Mouse (Mus musculus): ENCODE data around the gene Dzip1l. TPM values are rescaled to one million over a fixed set of nuclear protein-coding genes. Genes with fewer than 3 reads are reported as not detected.
"Not testable (repeated sequence)": the region's sequence is repeated elsewhere in the genome, so short reads cannot be mapped to it uniquely, and the experiment has no call there.

Gene Dzip1l
- total RNA-seq (2021): 10 to 100 TPM; 21.2 to 27.7 TPM

DNA sequence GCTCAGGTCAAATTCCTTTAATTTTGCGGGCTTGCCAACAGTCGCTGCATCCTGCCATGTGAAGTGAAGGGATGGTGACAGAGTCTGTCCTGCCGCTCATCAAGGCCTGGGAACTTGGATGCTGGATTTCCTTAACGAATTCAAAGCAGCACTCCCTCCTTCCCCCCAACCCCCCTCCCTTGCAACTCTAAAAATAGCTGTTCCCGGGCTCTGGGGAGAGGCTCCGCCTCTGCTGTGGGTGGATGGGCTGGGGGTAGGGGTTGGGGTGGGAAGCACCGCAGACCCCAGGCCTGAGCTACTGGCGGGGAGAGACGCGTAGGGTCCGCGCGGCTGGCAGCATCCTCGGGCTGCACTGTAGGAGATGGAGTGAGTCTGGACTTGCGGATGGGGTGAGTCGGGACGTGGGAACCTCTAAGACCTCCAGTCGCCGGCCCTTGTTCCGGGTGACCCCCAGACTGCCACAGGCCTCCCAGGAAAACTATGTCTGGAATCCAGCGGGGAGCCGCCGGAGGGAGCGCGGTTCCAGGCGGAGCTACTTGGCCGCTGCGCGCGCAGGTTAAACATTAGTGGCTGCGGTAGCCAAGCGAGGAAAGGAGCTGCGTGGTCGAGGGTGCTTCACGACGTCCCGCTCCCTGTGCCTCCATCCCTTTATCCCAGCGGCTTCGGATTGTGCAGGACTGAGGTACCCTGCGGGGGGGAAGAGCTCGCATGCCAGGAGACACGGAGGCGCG lies at the start of gene Dzip1l:
Gene Dzip1l, plus strand, starts transcription at position 216 of the 731 bp plus-strand sequence.
- intact Hi-C loops (cut with DNase I): loop anchor here (2.0 kb wide), 1 partner anchor 43 kb away; no protein-coding TSS in a partner anchor
- peak; percentile 82 to 84 for DNase-seq (ENCODE audit: low spot score in 2 of 2)

DNA sequence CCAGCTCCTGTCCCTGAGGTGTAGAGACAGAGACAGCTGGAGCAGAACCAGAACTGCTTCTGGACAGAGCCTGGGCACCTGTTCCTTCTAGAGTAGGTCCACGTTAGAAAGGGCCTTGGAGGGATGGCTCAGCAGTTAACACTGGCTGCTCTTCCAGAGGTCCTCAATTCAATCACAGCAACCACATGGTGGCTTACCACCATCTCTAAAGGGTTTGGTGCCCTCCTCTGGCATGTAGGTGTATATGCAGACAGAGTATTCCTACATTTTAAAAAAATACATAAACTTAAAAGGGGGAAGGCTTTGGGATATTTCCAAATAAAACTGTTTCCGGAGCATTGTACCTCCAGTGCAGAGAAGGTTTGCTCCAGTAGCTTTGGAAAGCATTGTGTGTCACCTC lies 48.6 kb upstream of the Dzip1l start:
- intact Hi-C loops (cut with DNase I): loop anchor here (5.0 kb wide), 1 partner anchor 113 kb away; no protein-coding TSS in a partner anchor
- peak; percentile 47 to 60 for DNase-seq (ENCODE audit: low spot score in 2 of 2)

DNA sequence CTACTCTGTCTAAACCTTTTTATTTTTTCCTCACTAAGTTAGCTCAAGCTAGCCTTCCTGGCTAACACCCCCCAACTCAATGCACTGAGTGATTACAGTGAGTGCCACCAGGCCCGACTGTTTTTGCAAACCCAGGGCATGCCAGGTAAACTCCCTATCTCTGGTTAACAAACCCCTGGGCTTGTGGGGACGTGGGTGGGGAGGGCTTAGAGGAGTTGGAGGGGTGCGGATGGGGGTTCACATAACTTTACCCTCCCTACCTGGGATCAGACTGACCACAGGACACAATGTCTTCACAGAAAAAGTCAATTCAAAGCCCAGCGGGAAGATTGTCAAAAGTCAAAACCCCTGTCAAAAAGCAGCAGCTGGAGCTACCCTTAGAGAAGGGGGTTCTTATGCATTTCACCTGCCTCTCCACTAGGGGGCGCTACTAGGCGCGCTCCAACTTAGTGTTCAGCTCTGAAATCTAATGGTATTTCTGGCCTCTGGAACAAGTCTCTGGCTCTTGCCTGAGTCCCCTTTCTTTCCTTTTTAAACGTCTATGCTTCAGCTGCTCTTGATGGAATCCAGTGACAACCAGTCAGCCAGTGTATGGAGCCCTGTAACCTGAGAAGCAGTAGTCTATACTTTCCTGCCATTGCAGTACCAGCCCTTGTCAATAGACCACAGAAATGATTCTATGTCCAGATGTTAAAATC lies 41.6 kb upstream of the Dzip1l start:
- intact Hi-C loops (cut with DNase I): loop anchor here (2.0 kb wide), 1 partner anchor 43 kb away; no protein-coding TSS in a partner anchor
- peak; percentile 32 to 34 for DNase-seq (ENCODE audit: low spot score in 2 of 2)

DNA sequence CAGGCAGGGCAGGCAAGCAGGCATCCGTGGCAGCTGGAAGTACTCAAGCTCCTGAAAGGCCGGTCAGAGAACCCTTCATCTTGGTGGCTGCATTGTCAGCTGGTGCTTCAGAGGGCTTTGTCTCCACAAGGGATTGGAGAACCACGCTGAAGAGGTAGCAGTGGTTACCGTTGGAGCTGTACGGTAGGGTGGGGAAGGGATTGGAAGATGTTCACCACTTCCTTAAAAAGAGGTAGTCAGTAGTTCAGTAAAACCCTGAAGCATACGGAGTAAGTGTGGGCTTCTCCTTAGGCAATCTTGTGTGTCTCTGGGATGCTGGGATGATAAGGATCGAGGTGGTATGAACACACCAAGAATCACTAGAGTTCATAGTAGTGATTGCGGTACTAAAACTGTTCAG lies 38.2 kb upstream of the Dzip1l start:
- no peak for DNase-seq (ENCODE audit: low spot score in 2 of 2)
- intact Hi-C loops (cut with DNase I): loop anchor here (2.0 kb wide), 1 partner anchor 72 kb away; no protein-coding TSS in a partner anchor

DNA sequence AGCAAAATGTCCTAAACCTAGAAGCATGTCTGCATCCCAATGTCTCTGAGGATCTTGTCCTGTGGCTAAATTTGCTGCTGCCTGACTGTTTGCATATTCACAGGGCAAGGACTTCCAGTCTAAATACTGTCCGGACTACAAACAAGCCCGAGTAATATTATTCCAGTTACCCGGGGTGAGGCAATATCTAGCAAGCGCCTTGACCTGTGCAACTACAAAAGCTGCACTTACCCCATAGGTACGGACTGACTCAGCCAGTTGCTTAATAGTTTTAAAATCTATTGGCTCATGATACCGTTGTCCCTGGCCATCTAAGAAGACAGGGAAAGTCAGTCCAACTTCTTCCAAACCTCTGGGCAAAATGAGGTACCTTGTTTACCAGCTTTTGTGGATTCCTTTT lies 30.2 kb upstream of the Dzip1l start:
- intact Hi-C loops (cut with DNase I); DNase-seq (ENCODE audit: low spot score in 2 of 2): not testable (repeated sequence)

DNA sequence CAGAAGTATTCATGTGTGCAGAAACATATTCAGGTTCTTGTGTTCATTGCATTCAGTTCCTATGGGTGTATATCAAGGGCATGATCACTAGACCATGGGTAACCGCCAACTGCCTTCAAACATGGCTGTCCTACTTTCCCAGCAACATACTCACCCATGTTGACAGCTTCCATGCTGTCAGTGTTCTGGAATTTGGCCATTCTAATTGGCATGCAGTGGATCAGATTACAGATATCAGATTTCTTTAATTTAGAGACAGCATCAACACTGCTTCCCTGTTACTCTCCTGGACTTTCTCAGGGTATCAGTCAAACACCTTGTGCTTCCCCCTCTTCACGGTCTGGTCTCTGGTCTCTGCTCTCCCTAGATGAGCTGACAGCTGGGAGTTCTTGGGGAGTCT lies 25.7 kb upstream of the Dzip1l start:
- no peak for DNase-seq (ENCODE audit: low spot score in 2 of 2)
- intact Hi-C loops (cut with DNase I): no loop called here

DNA sequence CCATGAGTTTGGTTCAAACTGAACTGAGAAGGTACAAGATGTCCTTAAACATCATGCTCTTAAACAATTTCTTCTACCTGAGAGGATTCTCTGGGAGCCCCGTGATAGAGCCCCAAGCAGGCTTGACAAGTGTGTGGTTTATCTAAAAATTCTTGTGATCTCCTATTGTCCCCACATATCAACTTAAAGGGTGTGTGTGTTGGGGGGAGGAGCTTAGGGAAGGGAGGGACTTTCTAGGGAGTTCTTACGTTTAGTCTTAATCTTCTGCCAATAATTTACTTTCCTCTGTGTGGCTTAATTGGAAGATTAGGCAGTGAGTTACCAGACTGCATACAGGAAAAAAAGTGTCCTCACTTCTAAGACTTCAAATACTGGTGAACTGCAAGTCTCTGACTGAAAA lies 17.1 kb upstream of the Dzip1l start, which contains the start of gene A4gnt:
Gene A4gnt, plus strand, starts transcription at position 301 of the 400 bp plus-strand sequence.
- intact Hi-C loops (cut with DNase I): no loop called here
- DNase-seq (ENCODE audit: low spot score in 2 of 2): no peak

DNA sequence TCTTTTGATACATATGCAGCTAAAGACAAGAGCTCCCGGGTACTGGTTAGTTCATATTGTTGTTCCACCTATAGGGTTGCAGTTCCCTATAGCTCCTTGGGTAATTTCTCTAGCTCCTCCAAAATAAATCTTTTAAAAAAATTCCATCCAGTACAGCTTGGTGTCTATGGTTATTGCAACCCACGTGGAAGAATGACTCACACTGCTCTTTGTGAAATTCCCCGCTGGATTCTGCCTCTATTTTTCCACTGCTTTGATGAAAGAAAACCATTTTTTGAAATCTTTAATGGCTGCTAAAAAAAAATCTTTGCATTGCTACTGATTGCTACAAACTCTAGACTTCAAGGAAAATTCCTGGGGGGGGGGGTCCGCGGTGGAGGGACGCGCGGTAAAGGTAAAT lies 9.6 kb upstream of the Dzip1l start:
- intact Hi-C loops (cut with DNase I): no loop called here
- peak in 1 of 2 experiments; percentile 78 for DNase-seq (ENCODE audit: low spot score in 2 of 2)

DNA sequence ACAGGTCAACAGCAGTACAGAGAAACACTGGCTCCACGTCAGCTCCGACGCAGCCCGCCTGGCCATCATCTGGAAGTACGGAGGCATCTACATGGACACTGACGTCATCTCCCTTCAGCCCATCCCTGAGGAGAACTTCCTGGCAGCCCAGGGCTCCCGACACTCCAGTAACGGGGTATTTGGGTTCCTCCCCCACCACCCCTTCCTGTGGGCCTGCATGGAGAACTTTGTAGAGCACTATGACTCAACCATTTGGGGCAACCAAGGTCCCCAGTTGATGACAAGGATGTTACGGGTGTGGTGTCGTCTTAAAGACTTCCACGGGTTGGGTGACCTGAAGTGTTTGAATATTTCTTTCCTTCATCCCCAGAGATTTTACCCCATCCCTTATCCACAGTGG lies 9.1 kb upstream of the Dzip1l start:
- DNase-seq (ENCODE audit: low spot score in 2 of 2): no peak
- intact Hi-C loops (cut with DNase I): no loop called here

DNA sequence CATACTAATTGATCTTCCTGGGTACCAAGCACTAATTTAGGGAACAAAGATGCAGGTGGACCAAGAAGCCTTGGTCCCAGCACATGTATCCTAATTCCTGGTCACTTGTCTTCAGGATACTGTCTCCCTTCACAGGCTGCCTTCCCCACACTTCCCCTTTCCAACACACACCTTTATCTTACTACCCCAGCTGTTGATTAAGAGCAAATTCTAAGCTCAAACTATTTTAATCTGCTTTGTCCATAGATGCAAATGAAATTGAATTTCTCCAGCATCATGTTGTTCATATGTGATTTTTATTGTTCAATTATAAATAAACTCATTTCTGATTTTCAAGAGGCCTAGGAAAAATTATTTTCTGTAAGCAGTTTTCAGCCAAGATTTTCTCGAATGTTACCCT lies 7.3 kb upstream of the Dzip1l start:
- intact Hi-C loops (cut with DNase I): no loop called here

DNA sequence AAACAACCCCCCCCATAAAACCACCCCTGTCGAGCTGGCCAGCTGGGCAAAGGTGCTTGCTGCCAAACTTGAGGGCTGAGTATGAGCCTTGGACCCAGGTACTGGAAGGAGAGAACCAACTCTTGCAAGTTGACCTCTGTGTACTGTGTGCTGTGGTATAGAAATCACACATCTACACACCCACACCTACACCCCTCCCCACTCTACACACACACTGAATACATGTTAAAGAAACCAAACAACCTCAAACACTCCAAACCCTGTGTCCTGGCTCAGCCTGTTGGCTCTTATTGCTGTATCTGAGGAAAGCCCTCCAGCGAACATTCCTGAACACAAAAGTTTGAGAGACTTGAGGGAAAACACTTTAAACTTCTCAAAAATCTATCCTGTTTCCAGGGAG lies 6.3 kb upstream of the Dzip1l start:
- intact Hi-C loops (cut with DNase I): no loop called here

More for the DNA sequence above, 7.3 kb upstream of the Dzip1l start:
- DNase-seq (ENCODE audit: low spot score in 2 of 2): no peak

DNA sequence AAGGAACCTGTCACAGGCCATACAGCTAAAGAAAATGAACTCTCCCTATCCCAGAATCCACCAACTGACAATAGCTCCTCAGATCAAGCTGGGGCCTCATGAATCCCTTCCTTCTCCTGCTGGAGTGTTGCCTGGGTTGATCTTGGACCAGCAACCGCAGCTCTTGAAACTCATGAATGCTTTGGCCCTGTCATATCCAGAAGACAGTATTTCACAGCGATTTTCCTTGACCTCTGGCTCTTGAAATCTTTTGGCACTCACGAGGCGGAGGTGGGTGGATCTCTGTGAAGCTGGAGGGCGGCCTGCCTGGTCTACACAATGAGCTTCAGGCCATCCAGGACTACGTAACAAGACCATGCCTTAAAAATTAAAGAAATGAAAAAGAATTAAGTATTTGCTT lies 5.2 kb upstream of the Dzip1l start:
- intact Hi-C loops (cut with DNase I): no loop called here

More for the DNA sequence above, 6.3 kb upstream of the Dzip1l start:
- no peak for DNase-seq (ENCODE audit: low spot score in 2 of 2)

DNA sequence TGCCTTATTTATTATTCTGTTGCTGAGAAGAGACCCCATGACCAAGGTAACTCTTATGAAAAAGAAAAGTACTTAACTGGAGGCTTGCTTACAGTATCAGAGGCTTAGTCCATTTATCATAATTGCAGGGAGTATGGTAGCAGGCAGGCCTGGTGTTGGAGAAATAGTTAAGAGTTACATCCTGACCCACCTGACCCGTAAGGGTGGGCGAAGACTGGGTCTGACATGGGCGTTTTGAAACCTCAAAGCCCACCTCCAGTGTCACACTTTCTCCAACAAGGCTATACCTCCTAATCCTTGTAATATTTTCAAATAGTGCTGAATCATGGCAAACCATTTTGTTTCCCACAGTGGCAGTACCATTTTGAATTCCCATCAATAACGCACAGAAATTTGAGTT lies 715 bp upstream of the Dzip1l start:
- no peak for DNase-seq (ENCODE audit: low spot score in 2 of 2)
- intact Hi-C loops (cut with DNase I): no loop called here

More for the DNA sequence above, 5.2 kb upstream of the Dzip1l start:
- DNase-seq (ENCODE audit: low spot score in 2 of 2): no peak

DNA sequence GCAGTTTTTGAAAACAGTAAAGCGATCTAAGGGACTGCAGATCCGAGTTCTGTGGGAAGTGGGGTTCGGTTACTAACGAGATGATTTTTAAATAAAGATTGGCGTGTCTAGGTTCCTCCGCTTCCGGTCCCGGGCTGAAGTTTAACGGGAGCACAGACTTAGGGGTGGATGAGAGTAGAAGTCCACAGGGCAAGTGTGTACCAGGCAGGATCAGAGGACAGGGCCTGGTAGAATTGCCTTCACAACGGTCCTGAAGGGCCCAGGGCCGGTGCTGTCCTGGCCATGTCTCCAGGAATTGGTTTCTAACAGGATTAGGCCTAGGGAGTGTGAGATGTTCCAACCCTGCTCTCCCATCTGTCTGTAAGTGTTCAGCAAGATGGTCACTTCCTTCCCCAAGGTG lies 775 bp downstream of the Dzip1l start:
- intact Hi-C loops (cut with DNase I): loop anchor here (2.0 kb wide), 1 partner anchor 43 kb away; no protein-coding TSS in a partner anchor

DNA sequence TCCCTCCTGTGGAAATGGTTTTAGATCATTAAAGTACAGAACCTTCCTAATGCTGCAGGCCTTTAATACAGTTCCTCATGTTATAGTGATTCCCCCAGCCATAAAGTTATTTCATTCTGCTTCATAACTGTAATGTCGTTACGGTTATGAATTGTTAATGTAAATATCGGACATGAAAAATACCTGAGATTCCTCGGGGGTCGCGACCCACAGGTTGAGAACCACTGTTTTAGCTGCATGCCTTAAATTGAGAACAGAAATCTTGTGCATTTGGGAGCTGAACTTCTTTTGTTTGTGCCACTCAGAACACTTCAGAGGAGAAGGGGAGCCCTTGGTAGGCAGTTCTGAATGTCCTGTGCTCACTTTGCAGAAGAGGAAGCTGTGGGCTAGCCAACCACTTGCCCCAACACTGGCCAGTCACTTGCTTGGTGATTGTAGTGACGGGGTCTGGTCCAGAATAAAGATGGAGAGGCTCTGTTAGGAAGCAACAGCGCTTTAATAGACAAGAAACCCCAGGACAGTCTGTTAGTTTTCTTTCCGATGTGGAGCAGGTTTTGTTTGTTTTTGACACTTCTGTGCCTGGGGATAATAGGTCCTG lies 1.3 kb downstream of the Dzip1l start:
- peak; percentile 27 to 51 for DNase-seq (ENCODE audit: low spot score in 2 of 2)
- intact Hi-C loops (cut with DNase I): loop anchor here (2.0 kb wide), 1 partner anchor 44 kb away; no protein-coding TSS in a partner anchor

More for the DNA sequence above, 775 bp downstream of the Dzip1l start:
- DNase-seq (ENCODE audit: low spot score in 2 of 2): peak in 1 of 2 experiments; percentile 11

DNA sequence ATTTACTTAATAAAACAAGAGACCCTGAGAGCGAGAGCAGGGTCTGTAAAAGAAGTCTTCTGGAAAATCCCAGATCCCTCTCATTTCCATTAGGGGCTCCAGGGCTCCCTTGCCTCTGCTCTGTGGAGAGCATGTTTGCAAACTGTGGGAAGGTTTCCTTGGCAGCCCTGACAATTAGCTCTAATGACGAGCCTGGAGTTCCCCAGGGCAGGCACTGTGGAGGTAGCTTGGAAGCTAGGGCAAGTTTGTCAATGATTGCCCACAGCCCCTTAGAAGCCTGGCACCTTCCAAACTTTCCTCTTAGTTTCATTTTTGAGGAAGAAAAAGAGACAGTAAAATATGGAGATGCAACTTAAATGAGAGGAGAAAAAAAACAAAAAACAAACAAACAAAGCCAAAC lies 2.5 kb downstream of the Dzip1l start:
- intact Hi-C loops (cut with DNase I): loop anchor here (2.0 kb wide), 1 partner anchor 45 kb away; no protein-coding TSS in a partner anchor
- peak in 1 of 2 experiments; percentile 36 for DNase-seq (ENCODE audit: low spot score in 2 of 2)

DNA sequence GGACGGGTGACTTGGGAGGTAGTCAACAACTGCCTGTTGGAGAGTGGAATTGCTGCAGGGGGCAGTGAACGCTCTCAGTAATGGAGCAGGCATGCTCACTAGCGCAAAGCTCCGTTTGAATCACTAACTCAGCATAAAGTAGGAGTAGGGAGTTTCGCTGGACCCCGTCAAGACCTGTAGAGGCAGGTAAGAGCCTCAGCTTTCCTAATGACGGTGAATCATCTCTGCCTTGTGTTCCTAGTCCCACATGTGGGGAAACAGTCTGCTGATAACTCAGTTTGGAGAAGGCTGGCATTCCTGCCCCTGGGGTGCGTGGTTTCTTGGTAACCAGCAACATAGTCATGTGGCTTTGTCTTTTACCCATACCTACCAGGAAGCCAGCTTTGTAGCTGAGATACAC lies 3.0 kb downstream of the Dzip1l start:
- DNase-seq (ENCODE audit: low spot score in 2 of 2): no peak
- intact Hi-C loops (cut with DNase I): no loop called here

DNA sequence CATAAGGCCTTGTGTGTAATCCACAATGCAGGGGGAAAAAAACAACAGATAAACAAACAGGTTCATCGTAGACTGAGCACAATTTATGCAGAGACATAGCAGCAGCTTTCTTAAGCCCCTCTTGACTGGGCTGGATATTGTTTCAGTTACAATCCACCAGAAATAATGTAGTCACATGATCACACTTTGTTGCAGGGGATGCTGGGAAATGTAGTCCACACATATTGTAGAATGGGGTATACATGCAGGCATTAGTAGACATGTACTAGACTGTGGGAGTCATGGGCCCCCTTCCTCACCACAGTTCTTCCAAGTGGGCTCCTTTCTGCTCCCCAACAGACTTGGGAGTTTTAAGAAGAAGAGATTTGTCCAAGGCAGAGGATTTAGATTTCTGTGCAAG lies 7.5 kb downstream of the Dzip1l start:
- intact Hi-C loops (cut with DNase I): no loop called here

DNA sequence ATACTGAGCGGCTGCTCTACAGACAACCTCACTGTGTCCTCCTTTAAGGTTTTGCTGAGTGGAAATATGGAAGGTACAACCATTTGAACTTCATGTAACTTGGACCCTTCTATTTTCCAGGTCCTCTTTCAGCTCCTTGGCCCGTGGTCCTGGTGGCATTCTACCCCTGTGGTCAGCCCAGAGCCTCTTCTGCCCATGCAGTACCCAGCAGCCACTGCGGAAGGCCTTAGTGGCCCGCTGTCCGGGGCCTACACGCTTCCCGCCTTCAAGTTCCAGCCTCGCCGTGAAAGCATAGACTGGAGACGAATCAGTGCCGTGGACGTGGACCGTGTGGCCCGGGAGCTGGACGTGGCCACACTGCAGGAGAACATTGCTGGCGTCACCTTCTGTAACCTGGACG lies 7.9 kb downstream of the Dzip1l start:
- no peak for DNase-seq (ENCODE audit: low spot score in 2 of 2)
- intact Hi-C loops (cut with DNase I): no loop called here

More for the DNA sequence above, 7.5 kb downstream of the Dzip1l start:
- no peak for DNase-seq (ENCODE audit: low spot score in 2 of 2)

DNA sequence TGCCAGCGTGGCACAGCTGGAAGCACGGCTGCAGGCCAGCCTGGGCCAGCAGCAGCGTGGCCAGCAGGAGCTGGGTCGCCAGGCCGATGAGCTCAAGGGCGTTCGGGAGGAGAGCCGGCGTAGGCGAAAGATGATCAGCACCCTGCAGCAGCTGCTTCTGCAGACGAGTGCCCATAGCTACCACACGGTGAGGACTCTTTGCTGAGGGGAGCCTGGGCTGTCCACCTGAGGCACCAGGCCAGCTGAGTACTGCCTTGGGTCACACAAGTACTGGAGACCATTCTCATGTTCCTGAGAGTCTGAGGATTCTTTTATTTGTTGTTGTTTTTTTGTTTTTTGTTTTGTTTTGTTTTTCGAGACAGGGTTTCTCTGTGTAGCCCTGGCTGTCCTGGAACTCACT lies 8.4 kb downstream of the Dzip1l start:
- no peak for DNase-seq (ENCODE audit: low spot score in 2 of 2)
- intact Hi-C loops (cut with DNase I): no loop called here
